Mouse (Mus musculus) limb, embryonic 10.5 days (tissue): ENCODE measurements around the gene Cyth3. TPM values are rescaled to one million over a fixed set of nuclear protein-coding genes. Genes with fewer than 3 reads are reported as not detected.

ENCODE experiments used
- DNase-seq: peaks from one replicate; pipeline ENCODE4 v3.0.0-alpha.2; 2017; ENCODE audit warnings: low spot score
- H3K27ac ChIP-seq: fragments of 300-500 bp; sonication (generic); 2 replicates; pipeline ENCODE4 v1.5.1; 2016; ENCODE audit warnings: mild to moderate bottlenecking
- H3K27me3 ChIP-seq: fragments of 300-500 bp; sonication (generic); 2 replicates; pipeline ENCODE4 v1.6.1; 2016; ENCODE audit warnings: low read depth, mild to moderate bottlenecking; ENCODE audit not compliant: poor library complexity, severe bottlenecking
- H3K36me3 ChIP-seq: fragments of 300-500 bp; sonication (generic); 2 replicates; pipeline ENCODE4 v1.6.1; 2016; ENCODE audit warnings: mild to moderate bottlenecking, moderate library complexity
- H3K4me1 ChIP-seq: fragments of 300-500 bp; sonication (generic); 2 replicates; pipeline ENCODE4 v1.6.1; 2016
- H3K4me3 ChIP-seq: fragments of 300-500 bp; sonication (generic); 2 replicates; pipeline ENCODE4 v1.5.1; 2016; ENCODE audit warnings: mild to moderate bottlenecking, moderate library complexity
- H3K9me3 ChIP-seq: fragments of 300-500 bp; sonication (generic); replicated peaks from 2 replicates; pipeline ENCODE4 v1.6.1; 2016; ENCODE audit warnings: mild to moderate bottlenecking
- WGBS: fragments of 180-500 bp; shearing (Covaris S2); methylation state at CpG from one replicate; pipeline ENCODE4 v1.1.7; 2016; 5-methylcytosine and 5-hydroxymethylcytosine counted together
- polyA plus RNA-seq: library from polyadenylated mRNA; unstranded; fragments of >200 nt; fragmentation: Nextera tagmentation; extraction: Ambion mirVana; gene quantifications from 2 replicates; pipeline ENCODE4 v1.2.1, GENCODE M21; 2016

Cyth3 gene
- polyA plus RNA-seq, 1 experiment from 2014 or later: 59.2 TPM

- Histone ChIP-seq H3K27ac (peak overlapping the region; percentile 84), H3K4me3 (peak overlapping the region; percentile 13), H3K9me3 (no peaks in the 10 kb centered on the region), H3K4me1 (peaks cover 72% of the 10 kb centered on the region), H3K36me3 (peaks cover 5% of the 10 kb centered on the region), H3K27me3 (no peaks in the 10 kb centered on the region)
- DNase-seq: peak; percentile 75
- WGBS: 22% methylated on average over 4 of the region's 4 CpGs
Measured at GRCm38 (mm10) chr5:143642262-143642831, 20.1 kb downstream of the Cyth3 start.

DNA sequence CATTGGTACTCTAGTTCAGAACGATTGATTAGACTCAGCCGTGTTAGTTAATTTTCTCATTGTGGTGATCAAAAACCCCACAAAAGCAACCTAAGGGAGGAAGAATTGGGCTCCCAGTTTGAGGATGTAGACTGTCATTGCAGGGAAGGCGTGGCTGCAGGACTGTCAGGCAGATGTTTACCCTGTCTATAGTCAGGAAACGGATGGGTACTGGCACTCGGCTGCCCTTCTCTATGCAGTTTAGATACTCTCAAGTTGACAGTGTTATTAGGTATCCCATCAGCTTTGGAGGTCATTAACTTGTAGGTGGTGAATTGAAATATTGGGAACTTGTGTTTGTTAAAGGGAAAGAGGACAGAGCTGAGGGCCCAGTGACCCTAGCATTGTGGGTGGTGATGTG is 23.7 kb downstream of the Cyth3 start:
- H3K4me1 ChIP-seq: peaks cover 43% of the 10 kb centered on the region
- no peaks in the 10 kb centered on the region for H3K9me3 ChIP-seq
- H3K27ac ChIP-seq: no peak overlapping the region
- 80% methylated on average over 5 of the region's 5 CpGs for WGBS
- no peaks in the 10 kb centered on the region for H3K27me3 ChIP-seq
- peaks cover 24% of the 10 kb centered on the region for H3K36me3 ChIP-seq
- H3K4me3 ChIP-seq: no peak overlapping the region
- no peak for DNase-seq

DNA sequence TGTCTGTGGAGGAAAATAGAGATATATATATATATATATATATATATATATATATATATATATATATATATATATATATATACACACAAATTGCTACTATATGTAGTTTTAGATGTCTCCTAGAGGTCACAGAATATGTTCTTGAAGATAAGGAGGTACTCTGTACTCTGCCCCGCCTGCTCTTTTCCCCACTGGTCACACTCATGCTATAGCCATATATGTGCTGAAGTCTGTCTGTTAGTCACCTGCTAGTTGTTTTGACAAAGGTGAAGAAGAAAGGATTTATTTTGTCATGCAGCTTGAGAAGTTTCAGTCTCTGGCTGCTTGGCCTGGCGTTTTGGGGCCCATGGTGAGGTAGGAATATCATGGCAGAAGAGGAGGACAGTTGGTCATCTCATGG is 25.2 kb downstream of the Cyth3 start:
- H3K27ac ChIP-seq: no peak overlapping the region
- no peak for DNase-seq
- H3K36me3 ChIP-seq: peaks cover 25% of the 10 kb centered on the region
- no peak overlapping the region for H3K4me3 ChIP-seq
- peaks cover 41% of the 10 kb centered on the region for H3K4me1 ChIP-seq
- 89% methylated on average over 2 of the region's 2 CpGs for WGBS
- no peaks in the 10 kb centered on the region for H3K9me3 ChIP-seq
- no peaks in the 10 kb centered on the region for H3K27me3 ChIP-seq

DNA sequence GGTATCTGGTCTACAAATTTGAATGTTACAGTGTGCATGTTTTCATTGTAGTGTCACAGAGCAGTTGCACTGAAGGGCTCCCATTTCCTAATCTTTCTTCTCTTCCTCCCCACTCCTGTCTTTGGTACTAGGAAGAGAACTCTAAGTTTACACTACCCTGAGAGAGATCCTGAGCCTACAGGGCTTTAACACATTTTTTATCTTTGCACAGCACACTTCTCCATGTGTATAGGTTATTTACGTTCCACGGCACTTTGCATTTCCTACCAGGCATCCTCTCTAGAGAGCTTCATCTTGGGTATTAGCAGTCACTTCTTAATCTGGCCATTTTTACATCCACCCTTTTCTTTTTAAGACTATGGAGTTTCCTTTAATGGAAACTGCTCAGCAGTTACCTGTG is 25.8 kb downstream of the Cyth3 start:
- DNase-seq: no peak
- H3K4me1 ChIP-seq: peaks cover 43% of the 10 kb centered on the region
- H3K9me3 ChIP-seq: no peaks in the 10 kb centered on the region
- no peaks in the 10 kb centered on the region for H3K27me3 ChIP-seq
- 97% methylated on average over 2 of the region's 2 CpGs for WGBS
- no peak overlapping the region for H3K4me3 ChIP-seq
- no peak overlapping the region for H3K27ac ChIP-seq
- peaks cover 25% of the 10 kb centered on the region for H3K36me3 ChIP-seq

GRCm38 (mm10) chr5:143649168-143649567 is 26.9 kb downstream of the Cyth3 start:
- Histone ChIP-seq H3K4me3 (no peak overlapping the region), H3K4me1 (peaks cover 51% of the 10 kb centered on the region), H3K9me3 (no peaks in the 10 kb centered on the region), H3K27ac (no peak overlapping the region), H3K36me3 (peaks cover 21% of the 10 kb centered on the region), H3K27me3 (no peaks in the 10 kb centered on the region)
- WGBS: 92% methylated on average over 6 of the region's 6 CpGs
- DNase-seq: no peak

DNA sequence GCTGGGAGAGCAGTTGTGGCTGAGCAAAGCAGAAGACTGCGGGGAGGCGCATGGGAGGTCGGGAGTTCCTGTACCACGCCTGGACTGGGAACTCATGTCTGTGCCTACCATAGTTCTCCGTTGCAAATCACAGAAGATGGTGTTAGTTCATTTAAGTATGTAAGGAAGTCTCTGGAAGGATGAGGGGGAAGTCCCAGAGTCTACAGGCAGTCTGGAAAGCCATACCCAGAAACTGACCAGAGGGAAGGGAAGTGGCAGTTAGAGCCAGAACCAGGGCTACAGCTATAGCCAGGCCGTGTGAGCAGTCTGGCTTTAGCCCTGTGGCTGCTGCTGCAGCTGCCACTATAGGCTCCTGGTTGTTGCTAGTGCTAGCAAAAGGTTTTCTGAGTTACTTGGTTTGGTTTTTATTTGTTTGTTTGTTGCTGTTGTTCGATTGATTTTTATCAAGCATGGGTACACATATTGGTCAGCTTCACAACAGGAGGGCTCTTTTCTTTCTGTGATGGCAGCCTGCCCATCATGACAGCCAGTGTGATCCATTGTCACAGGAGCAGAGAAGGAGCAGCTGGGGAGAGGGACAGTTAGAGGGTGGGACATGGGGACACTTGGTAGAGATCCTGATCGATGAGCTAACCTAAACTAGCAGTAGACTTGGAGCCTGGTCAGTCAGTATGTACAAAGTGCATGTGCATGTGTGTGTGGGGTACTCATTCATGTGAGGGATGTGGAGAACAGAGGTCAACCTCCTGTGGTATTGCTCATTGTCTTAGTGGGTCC is 29.8 kb downstream of the Cyth3 start:
- H3K27me3 ChIP-seq: no peaks in the 10 kb centered on the region
- peaks cover 66% of the 10 kb centered on the region for H3K4me1 ChIP-seq
- DNase-seq: no peak
- WGBS: 85% methylated on average over 8 of the region's 8 CpGs
- H3K4me3 ChIP-seq: no peak overlapping the region
- peak overlapping the region; percentile 58; the same call in 1 of the 2 replicates for H3K27ac ChIP-seq
- peaks cover 20% of the 10 kb centered on the region for H3K36me3 ChIP-seq
- H3K9me3 ChIP-seq: no peaks in the 10 kb centered on the region

DNA sequence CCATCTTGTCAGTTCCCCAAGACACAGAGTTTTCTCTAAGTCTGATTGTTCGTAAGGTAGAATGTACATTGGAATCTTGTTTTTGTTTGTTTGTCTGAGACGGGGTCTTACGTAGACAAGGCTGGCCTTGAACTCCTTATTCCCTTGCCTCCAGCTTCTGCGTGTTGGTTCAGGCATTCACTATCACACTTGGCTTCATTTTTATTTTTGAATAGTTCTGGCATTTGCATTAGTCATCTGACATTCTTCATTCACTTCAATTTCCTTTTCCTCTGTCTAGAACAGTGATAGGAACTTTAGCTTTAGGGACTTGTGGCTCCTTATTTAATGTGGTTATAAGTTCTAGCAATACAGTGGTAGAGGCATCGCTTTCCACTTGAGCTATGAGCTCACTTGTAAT is 31.2 kb downstream of the Cyth3 start:
- Histone ChIP-seq H3K36me3 (peaks cover 20% of the 10 kb centered on the region), H3K4me1 (peaks cover 74% of the 10 kb centered on the region), H3K27me3 (no peaks in the 10 kb centered on the region), H3K9me3 (no peaks in the 10 kb centered on the region), H3K27ac (peak overlapping the region; percentile 90; the same call in 1 of the 2 replicates), H3K4me3 (no peak overlapping the region)
- no peak for DNase-seq
- whole genome bisulfite sequencing: 95% methylated on average over 5 of the region's 5 CpGs

- Histone ChIP-seq H3K9me3 (no peaks in the 10 kb centered on the region), H3K36me3 (peaks cover 11% of the 10 kb centered on the region), H3K4me1 (peaks cover 82% of the 10 kb centered on the region), H3K27ac (peak overlapping the region; percentile 90), H3K4me3 (peak overlapping the region; percentile 11; the same call in 1 of the 2 replicates), H3K27me3 (no peaks in the 10 kb centered on the region)
- no peak for DNase-seq
- 6% methylated on average over 7 of the region's 7 CpGs for WGBS
Measured at GRCm38 (mm10) chr5:143654670-143655510, 32.6 kb downstream of the Cyth3 start.

- DNase-seq: no peak
- Histone ChIP-seq H3K27ac (peak overlapping the region; percentile 90), H3K36me3 (peaks cover 5% of the 10 kb centered on the region), H3K4me3 (no peak overlapping the region), H3K9me3 (no peaks in the 10 kb centered on the region), H3K4me1 (peaks cover 82% of the 10 kb centered on the region), H3K27me3 (no peaks in the 10 kb centered on the region)
- 62% methylated on average over 4 of the region's 4 CpGs for WGBS
Measured at GRCm38 (mm10) chr5:143655511-143655943, 33.3 kb downstream of the Cyth3 start.

DNA sequence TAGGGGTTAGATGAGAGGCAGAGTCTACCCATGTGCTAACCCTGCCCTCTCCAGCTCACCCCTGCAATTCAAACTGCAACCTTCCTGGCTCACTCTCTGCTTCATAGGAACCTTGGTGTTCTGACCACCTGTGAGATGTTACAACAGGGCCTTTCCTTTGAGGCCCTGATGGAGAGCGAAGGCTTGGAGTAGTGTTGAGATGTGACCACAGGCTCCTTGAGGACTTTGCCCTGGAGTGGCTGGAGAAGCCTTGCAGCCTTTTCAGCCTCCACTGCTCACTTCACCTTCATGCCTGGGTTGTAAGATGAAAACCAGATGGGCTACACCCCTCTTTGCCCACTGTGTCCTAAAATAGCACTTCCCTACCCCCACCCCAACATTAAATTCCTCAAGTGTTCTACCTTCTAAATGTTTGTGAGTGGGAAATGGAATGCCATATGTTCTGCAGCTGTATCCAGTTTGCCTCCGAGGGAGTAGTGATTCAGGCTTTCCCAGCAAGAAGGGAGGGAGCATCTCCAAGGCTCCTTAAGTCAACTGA is 34.5 kb downstream of the Cyth3 start:
- H3K36me3 ChIP-seq: no peaks in the 10 kb centered on the region
- H3K9me3 ChIP-seq: no peaks in the 10 kb centered on the region
- DNase-seq: peak; percentile 72
- H3K27me3 ChIP-seq: no peaks in the 10 kb centered on the region
- 34% methylated on average over 2 of the region's 2 CpGs for WGBS
- H3K4me3 ChIP-seq: peak overlapping the region; percentile 16
- peaks cover 78% of the 10 kb centered on the region for H3K4me1 ChIP-seq
- H3K27ac ChIP-seq: peak overlapping the region; percentile 90

- no peaks in the 10 kb centered on the region for H3K9me3 ChIP-seq
- H3K27ac ChIP-seq: peak overlapping the region; percentile 58; the same call in 1 of the 2 replicates
- DNase-seq: no peak
- peaks cover 67% of the 10 kb centered on the region for H3K4me1 ChIP-seq
- no peak overlapping the region for H3K4me3 ChIP-seq
- no peaks in the 10 kb centered on the region for H3K36me3 ChIP-seq
- H3K27me3 ChIP-seq: no peaks in the 10 kb centered on the region
- 88% methylated on average over 8 of the region's 8 CpGs for WGBS
Measured at GRCm38 (mm10) chr5:143659021-143659523, 36.8 kb downstream of the Cyth3 start.

- Histone ChIP-seq H3K4me1 (peaks cover 35% of the 10 kb centered on the region), H3K9me3 (no peaks in the 10 kb centered on the region), H3K27ac (peak overlapping the region; percentile 48; the same call in 1 of the 2 replicates), H3K27me3 (no peaks in the 10 kb centered on the region), H3K4me3 (no peak overlapping the region), H3K36me3 (no peaks in the 10 kb centered on the region)
- DNase-seq: no peak
- 81% methylated on average over 7 of the region's 7 CpGs for WGBS
Measured at GRCm38 (mm10) chr5:143663074-143663687, 40.9 kb downstream of the Cyth3 start.
